Mouse (Mus musculus): ENCODE data around the gene Hpse.
A peak's percentile ranks its signal among the peaks of the same experiment; 100 is the strongest.

The Hpse gene

GRCm38 (mm10) chr5:100719235-100720088 lies at the start of gene Hpse:
TSS of gene Hpse (minus strand) at chr5:100719716.
- peak; percentile 34 to 37 for DNase-seq

- no peak for DNase-seq
Measured at GRCm38 (mm10) chr5:100766026-100766425, 46.5 kb upstream of the Hpse start.

GRCm38 (mm10) chr5:100761736-100762135 lies 42.2 kb upstream of the Hpse start:
- DNase-seq: no peak

GRCm38 (mm10) chr5:100760049-100760663 lies 40.6 kb upstream of the Hpse start:
- no peak for DNase-seq

- no peak for DNase-seq
Measured at GRCm38 (mm10) chr5:100758121-100758520, 38.6 kb upstream of the Hpse start.

GRCm38 (mm10) chr5:100753407-100753806 lies 33.9 kb upstream of the Hpse start:
- DNase-seq: peak; percentile 35 to 52

GRCm38 (mm10) chr5:100751655-100752054 lies 32.1 kb upstream of the Hpse start:
- peak in 1 of 2 experiments; percentile 7 for DNase-seq

GRCm38 (mm10) chr5:100750617-100751255 lies 31.2 kb upstream of the Hpse start:
- no peak for DNase-seq

GRCm38 (mm10) chr5:100738802-100739201 lies 19.3 kb upstream of the Hpse start:
- DNase-seq: no peak

- no peak for DNase-seq
Measured at GRCm38 (mm10) chr5:100736919-100737318, 17.4 kb upstream of the Hpse start.

- no peak for DNase-seq
Measured at GRCm38 (mm10) chr5:100734535-100734934, 15.0 kb upstream of the Hpse start.

GRCm38 (mm10) chr5:100728757-100729156 lies 9.2 kb upstream of the Hpse start:
- no peak for DNase-seq

- no peak for DNase-seq
Measured at GRCm38 (mm10) chr5:100726001-100726400, 6.5 kb upstream of the Hpse start.

GRCm38 (mm10) chr5:100716762-100717161 lies 2.8 kb downstream of the Hpse start:
- no peak for DNase-seq

GRCm38 (mm10) chr5:100711219-100711618 lies 8.3 kb downstream of the Hpse start:
- no peak for DNase-seq

- DNase-seq: peak; percentile 43 to 60
Measured at GRCm38 (mm10) chr5:100710012-100710411, 9.5 kb downstream of the Hpse start.

GRCm38 (mm10) chr5:100709035-100709434 lies 10.5 kb downstream of the Hpse start:
- DNase-seq: no peak

- peak in 1 of 2 experiments; percentile 9 for DNase-seq
Measured at GRCm38 (mm10) chr5:100706675-100707074, 12.8 kb downstream of the Hpse start.

GRCm38 (mm10) chr5:100704272-100704671 lies 15.2 kb downstream of the Hpse start:
- DNase-seq: no peak

GRCm38 (mm10) chr5:100702325-100702724 lies 17.2 kb downstream of the Hpse start:
- DNase-seq: no peak

- no peak for DNase-seq
Measured at GRCm38 (mm10) chr5:100700861-100701620, 18.5 kb downstream of the Hpse start.

GRCm38 (mm10) chr5:100697886-100698285 lies 21.6 kb downstream of the Hpse start:
- DNase-seq: no peak

- DNase-seq: no peak
Measured at GRCm38 (mm10) chr5:100697398-100697797, 22.1 kb downstream of the Hpse start.

All from cerebellum, postnatal 10 days (tissue).